Mouse (Mus musculus): ENCODE data around the gene Ulk1. TPM values are rescaled to one million over a fixed set of nuclear protein-coding genes. Genes with fewer than 3 reads are reported as not detected.

Gene Ulk1
- polyA plus RNA-seq, 1 experiment from 2014 or later, result 8.4 TPM

DNA sequence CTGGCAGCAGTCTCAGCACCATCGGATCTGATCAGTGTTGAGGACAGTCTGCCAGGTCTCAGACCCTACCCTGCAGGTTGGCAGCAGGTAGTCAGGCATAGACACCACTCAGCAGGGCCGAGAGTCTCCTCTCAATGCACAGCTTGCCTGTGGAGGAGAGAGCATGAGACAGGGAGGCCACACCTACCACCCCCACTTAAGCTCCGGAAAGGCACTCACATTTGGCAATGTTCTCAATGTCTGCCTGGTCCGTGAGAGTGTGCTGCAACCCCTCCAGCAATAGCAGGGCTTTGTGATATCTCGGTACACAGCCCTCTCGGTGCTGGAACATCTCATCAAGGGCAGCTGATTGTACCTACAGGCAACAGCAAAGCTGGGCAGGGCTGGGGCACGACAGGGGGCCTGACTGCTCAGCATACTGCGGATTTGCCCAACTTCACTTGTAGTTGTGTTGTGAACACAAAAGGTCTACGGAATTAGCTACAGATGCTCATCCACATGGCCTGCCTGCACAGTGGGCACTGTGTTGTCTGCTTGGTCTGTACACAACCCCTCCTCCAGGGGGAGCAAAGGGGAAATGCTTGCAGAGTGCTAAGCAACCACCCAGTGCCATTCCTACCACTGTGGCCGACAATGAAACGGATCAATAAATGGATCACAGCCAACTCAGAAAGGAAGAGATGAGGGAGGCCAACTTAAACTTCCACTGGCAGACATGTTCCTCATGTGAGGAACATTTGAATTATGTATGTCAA, 23.6 kb downstream of the Ulk1 start:
- Histone ChIP-seq H3K27ac (ENCODE audit: low read length) (no peak overlapping the region), H3K4me3 (ENCODE audit: low read length) (no peak overlapping the region), H3K4me1 (ENCODE audit: control insufficient read depth, insufficient read depth, low read length) (no peaks in the 10 kb centered on the region), H3K4me2 (ENCODE audit: low read depth, low read length) (no peak overlapping the region), H3K27me3 (replicated peaks; ENCODE audit: control insufficient read depth, insufficient read depth, low read length) (no peaks in the 10 kb centered on the region), H3K36me3 (ENCODE audit: control insufficient read depth, insufficient read depth, low read length) (peaks cover 26% of the 10 kb centered on the region), H3K9ac (ENCODE audit: low read depth, low read length) (no peak overlapping the region), H3K9me3 (ENCODE audit: control insufficient read depth, low read length) (no peaks in the 10 kb centered on the region)
- ATAC-seq, result peak; percentile 47
- WGBS, result 73% methylated on average over 11 of the region's 11 CpGs

DNA sequence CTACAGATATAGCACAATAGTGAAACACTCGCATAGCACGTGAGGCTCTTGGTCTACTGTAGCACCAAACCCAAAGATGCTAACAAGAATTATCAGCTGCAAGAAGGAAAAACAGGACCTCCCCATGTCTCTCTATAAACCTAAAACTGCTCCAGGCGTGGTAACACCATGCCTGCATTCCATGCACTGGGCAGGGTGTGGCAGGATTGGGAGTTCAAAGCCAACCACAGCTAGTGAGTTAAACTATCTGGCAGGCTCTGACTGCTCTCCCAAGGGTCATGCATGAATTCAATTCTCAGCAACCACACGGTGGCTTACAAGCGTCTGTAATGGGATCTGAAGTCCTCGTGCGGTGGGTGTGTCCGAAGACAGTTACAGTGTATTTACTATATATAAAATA, 26.7 kb downstream of the Ulk1 start:
- WGBS, result 66% methylated on average over 8 of the region's 8 CpGs
- 0 out of 2 replicates have a peak, but pooled peaks cover 9% of the 10 kb centered on the region for H3K4me1 ChIP-seq (ENCODE audit: control insufficient read depth, insufficient read depth, low read length)
- no peak overlapping the region for H3K9ac ChIP-seq (ENCODE audit: low read depth, low read length)
- no peak overlapping the region for H3K27ac ChIP-seq (ENCODE audit: low read length)
- no peak overlapping the region for H3K4me3 ChIP-seq (ENCODE audit: low read length)
- H3K4me2 ChIP-seq (ENCODE audit: low read depth, low read length), result no peak overlapping the region
- H3K9me3 ChIP-seq (ENCODE audit: control insufficient read depth, low read length), result no peaks in the 10 kb centered on the region
- no peak for ATAC-seq
- peaks cover 11% of the 10 kb centered on the region for H3K36me3 ChIP-seq (ENCODE audit: control insufficient read depth, insufficient read depth, low read length)
- H3K27me3 ChIP-seq (replicated peaks; ENCODE audit: control insufficient read depth, insufficient read depth, low read length), result no peaks in the 10 kb centered on the region

DNA sequence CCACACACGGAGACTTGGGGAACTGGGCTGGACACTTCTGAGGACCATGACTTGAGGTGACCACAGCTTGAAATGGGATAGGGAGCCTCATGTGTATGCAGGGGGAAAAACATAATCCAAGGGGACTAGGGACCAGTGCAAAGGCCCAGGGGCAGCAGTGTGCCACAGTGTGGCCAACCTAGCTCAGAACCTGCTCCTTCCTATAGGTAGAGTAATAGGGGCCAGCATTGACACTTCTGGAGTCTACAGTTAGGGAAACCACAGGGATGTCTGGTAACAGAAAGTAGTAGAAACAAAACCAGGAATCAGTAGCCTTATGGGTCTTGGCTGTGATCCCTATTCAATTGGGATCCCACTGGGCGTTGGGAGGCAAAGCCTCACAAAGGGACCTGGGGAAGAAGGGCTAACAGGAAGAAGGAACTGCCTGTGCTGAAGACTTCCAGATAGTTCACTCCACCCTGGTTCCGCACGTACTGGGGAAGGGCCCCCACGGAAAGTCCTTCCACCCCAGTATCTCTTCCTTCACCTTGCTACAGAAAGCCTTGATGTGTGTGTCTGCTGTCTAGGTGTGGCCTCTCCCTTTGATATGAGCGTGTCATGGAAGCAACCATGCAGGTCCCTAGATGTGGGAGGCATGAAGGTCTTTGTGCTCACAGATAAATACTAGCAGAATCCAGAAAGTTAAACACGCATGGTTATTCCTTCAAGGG, 28.2 kb downstream of the Ulk1 start:
- H3K9ac ChIP-seq (ENCODE audit: low read depth, low read length), result no peak overlapping the region
- 0 out of 2 replicates have a peak, but pooled peaks cover 9% of the 10 kb centered on the region for H3K4me1 ChIP-seq (ENCODE audit: control insufficient read depth, insufficient read depth, low read length)
- H3K27ac ChIP-seq (ENCODE audit: low read length), result no peak overlapping the region
- WGBS, result 85% methylated on average over 7 of the region's 7 CpGs
- ATAC-seq, result no peak; the same call in 1 of the 2 replicates
- H3K4me2 ChIP-seq (ENCODE audit: low read depth, low read length), result no peak overlapping the region
- 0 out of 2 replicates have a peak, but pooled peaks cover 6% of the 10 kb centered on the region for H3K36me3 ChIP-seq (ENCODE audit: control insufficient read depth, insufficient read depth, low read length)
- no peak overlapping the region for H3K4me3 ChIP-seq (ENCODE audit: low read length)
- H3K27me3 ChIP-seq (replicated peaks; ENCODE audit: control insufficient read depth, insufficient read depth, low read length), result no peaks in the 10 kb centered on the region
- no peaks in the 10 kb centered on the region for H3K9me3 ChIP-seq (ENCODE audit: control insufficient read depth, low read length)

DNA sequence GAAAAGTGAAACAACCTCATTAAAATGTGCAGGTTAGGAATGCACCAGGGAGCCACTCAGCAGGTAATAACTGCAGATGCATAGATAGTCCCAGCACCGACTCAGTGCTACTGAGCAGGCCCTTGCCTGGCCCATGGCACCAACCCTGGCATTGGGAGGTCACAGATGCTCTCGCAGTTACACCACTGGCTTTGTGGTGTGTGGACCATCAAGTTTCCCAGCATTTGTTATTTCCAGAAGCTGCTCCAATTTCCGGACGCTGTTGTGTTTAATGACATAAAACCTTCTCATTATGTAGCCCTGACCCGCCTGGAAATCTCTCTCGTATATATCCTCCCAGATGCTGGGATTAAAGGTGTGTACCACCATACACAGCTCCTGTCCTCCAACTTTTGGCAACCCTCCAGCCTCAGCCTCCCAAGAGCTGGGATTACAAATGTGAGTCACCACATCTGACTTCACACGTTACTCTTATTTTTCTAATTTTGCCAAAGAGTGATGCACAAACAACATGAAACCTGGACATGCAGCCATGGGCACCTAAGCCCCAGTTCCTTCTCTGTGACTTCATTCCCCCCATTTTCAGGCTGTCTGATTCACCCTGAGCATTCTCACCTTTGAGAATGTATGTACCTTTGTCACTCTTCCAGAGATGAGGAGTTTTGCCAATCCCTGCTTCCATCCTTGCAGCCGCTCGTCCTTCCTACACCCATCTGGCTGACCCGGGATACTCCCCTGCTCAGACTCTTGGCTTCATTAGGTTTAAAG, 29.0 kb downstream of the Ulk1 start:
- Histone ChIP-seq H3K4me1 (ENCODE audit: control insufficient read depth, insufficient read depth, low read length) (0 out of 2 replicates have a peak, but pooled peaks cover 9% of the 10 kb centered on the region), H3K4me2 (ENCODE audit: low read depth, low read length) (peak overlapping the region; percentile 87), H3K27ac (ENCODE audit: low read length) (peak overlapping the region; percentile 17), H3K4me3 (ENCODE audit: low read length) (peak overlapping the region; percentile 82), H3K27me3 (replicated peaks; ENCODE audit: control insufficient read depth, insufficient read depth, low read length) (no peaks in the 10 kb centered on the region), H3K36me3 (ENCODE audit: control insufficient read depth, insufficient read depth, low read length) (peaks cover 9% of the 10 kb centered on the region; the same call in 1 of the 2 replicates), H3K9ac (ENCODE audit: low read depth, low read length) (peak overlapping the region; percentile 88), H3K9me3 (ENCODE audit: control insufficient read depth, low read length) (no peaks in the 10 kb centered on the region)
- 55% methylated on average over 10 of the region's 10 CpGs for WGBS
- no peak; the same call in 1 of the 2 replicates for ATAC-seq

DNA sequence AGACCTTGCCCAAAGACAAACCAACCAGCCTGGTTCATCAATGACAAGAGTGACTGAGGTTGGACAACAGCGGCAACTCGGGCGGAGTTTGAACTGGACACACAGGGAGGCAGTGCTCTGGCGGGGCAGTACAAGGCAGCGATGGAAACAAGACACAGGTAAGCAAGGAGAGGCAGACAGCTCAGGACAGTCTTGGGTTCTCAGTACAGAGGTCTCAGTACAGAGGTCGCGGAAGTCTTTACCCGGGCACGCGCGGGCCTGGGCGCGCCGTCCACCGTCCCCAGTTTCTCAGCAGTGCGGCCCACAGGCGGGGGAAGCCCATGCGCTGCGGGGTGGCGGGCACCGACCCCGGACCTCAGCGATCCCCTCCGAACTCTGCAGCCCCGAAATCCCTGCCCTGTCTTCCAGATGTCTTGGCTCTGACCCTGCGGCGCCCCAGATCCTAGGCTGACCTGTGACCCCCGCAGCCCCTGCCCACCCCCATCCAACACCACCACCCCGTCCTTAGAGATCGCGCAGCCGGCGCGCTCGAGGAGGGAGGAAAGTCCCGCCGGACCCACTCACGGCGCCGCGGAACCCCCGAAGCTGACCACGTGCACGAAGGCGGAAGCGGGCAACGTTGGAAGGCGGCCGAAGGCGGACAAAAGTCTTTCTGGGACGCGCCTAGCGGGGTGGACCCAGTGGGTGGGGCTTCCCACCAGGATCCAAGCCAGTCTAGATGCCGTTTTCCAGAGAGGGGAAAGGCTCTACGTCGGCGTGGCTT, 29.7 kb downstream of the Ulk1 start, which contains the start of gene Pus1:
Gene Pus1, minus strand, starts transcription at position 662 of the 763 bp plus-strand sequence.
- H3K4me1 ChIP-seq (ENCODE audit: control insufficient read depth, insufficient read depth, low read length), result 0 out of 2 replicates have a peak, but pooled peaks cover 9% of the 10 kb centered on the region
- no peaks in the 10 kb centered on the region for H3K9me3 ChIP-seq (ENCODE audit: control insufficient read depth, low read length)
- H3K36me3 ChIP-seq (ENCODE audit: control insufficient read depth, insufficient read depth, low read length), result peaks cover 13% of the 10 kb centered on the region; the same call in 1 of the 2 replicates
- H3K4me2 ChIP-seq (ENCODE audit: low read depth, low read length), result peak within 1 kb of the TSS; percentile 87
- H3K27me3 ChIP-seq (replicated peaks; ENCODE audit: control insufficient read depth, insufficient read depth, low read length), result no peaks in the 10 kb centered on the region
- peak within 1 kb of the TSS; percentile 88 for H3K9ac ChIP-seq (ENCODE audit: low read depth, low read length)
- WGBS, result under 1% methylated on average over 57 of the region's 57 CpGs
- peak within 1 kb of the TSS; percentile 50 for H3K27ac ChIP-seq (ENCODE audit: low read length)
- peak; percentile 90 for ATAC-seq
- H3K4me3 ChIP-seq (ENCODE audit: low read length), result peak within 1 kb of the TSS; percentile 82

DNA sequence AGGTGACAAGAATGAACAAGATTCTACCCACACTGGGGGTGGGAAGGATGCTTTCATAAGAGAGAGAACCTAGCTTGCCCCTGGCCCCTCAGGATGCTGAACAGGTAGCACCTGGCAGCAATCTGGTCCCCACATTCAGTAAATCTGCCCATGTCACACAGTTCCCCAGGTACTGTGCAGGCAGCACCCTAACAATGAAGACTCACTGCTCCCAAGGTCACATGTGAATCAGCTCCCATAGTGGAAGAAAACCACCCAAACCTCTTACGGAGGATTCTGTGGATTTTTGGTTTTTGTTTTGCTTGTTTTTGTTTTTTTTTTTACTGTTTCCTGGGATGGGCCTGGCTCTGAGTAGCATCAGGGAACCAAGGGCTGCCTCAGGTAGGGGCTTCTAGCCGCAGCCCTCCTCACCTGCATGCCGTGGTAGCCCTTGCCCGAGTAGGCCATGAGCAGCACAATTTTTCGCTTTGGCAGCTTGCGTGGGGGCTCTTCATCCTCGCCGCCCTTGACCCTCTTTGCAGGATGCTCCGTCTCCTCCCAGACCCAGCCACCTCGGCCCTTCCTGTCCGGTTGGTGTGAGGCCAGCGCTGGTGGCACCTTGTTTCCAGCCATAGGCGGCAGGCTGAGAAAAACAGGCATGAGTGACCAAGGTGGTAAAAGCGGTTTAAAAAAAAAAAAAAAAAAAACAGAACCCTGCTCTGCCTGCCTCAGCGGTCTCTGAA, 30.5 kb downstream of the Ulk1 start:
- Histone ChIP-seq H3K27me3 (replicated peaks; ENCODE audit: control insufficient read depth, insufficient read depth, low read length) (no peaks in the 10 kb centered on the region), H3K4me3 (ENCODE audit: low read length) (peak overlapping the region; percentile 82), H3K4me2 (ENCODE audit: low read depth, low read length) (peak overlapping the region; percentile 87), H3K4me1 (ENCODE audit: control insufficient read depth, insufficient read depth, low read length) (peaks cover 11% of the 10 kb centered on the region; the same call in 1 of the 2 replicates), H3K36me3 (ENCODE audit: control insufficient read depth, insufficient read depth, low read length) (peaks cover 20% of the 10 kb centered on the region), H3K9ac (ENCODE audit: low read depth, low read length) (peak overlapping the region; percentile 88), H3K27ac (ENCODE audit: low read length) (no peak overlapping the region), H3K9me3 (ENCODE audit: control insufficient read depth, low read length) (no peaks in the 10 kb centered on the region)
- WGBS, result 13% methylated on average over 15 of the region's 15 CpGs
- ATAC-seq, result no peak

DNA sequence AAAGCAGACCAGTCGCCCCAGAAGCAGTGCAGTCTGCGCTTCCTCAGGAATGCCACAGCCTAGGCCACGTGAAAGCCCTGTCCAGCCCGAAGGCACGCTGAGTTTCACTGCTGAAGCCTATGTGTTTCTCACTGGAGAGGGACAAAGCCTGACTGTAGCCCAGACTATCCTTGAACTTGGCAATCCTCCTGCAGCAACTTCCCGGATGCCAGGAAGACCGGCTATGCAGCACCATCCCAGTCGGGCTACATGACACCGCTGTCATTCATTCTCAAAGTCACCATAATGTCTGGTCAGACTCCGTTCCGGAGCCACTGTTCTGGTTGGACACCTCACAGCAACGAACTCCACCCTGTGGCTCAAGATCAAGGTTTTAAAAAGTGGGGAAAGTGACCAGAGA, 31.6 kb downstream of the Ulk1 start:
- no peak overlapping the region for H3K27ac ChIP-seq (ENCODE audit: low read length)
- H3K9me3 ChIP-seq (ENCODE audit: control insufficient read depth, low read length), result no peaks in the 10 kb centered on the region
- H3K4me1 ChIP-seq (ENCODE audit: control insufficient read depth, insufficient read depth, low read length), result peaks cover 12% of the 10 kb centered on the region; the same call in 1 of the 2 replicates
- no peak overlapping the region for H3K4me2 ChIP-seq (ENCODE audit: low read depth, low read length)
- whole genome bisulfite sequencing, result 89% methylated on average over 12 of the region's 12 CpGs
- no peak for ATAC-seq
- H3K36me3 ChIP-seq (ENCODE audit: control insufficient read depth, insufficient read depth, low read length), result peaks cover 31% of the 10 kb centered on the region
- H3K4me3 ChIP-seq (ENCODE audit: low read length), result no peak overlapping the region
- H3K9ac ChIP-seq (ENCODE audit: low read depth, low read length), result no peak overlapping the region
- H3K27me3 ChIP-seq (replicated peaks; ENCODE audit: control insufficient read depth, insufficient read depth, low read length), result no peaks in the 10 kb centered on the region

DNA sequence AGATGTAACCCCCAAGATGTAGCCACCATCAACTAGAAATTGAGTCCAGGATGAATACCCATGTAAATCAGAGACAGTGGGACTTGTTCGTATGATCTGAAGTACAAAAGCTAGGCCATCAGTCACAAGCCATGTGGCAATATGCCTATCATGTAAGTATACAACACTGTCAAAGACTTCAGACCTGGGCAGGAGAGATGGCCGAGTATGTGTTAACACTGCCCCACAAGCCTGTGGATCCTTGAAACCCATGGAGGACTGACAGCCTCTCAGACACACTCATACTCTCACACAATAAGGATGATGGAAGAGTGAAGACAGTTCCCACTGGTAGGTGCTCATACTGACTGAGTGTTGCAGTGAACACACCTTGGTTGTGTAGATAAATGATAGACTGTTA, 33.8 kb downstream of the Ulk1 start:
- no peaks in the 10 kb centered on the region for H3K9me3 ChIP-seq (ENCODE audit: control insufficient read depth, low read length)
- H3K4me1 ChIP-seq (ENCODE audit: control insufficient read depth, insufficient read depth, low read length), result peaks cover 12% of the 10 kb centered on the region; the same call in 1 of the 2 replicates
- no peaks in the 10 kb centered on the region for H3K27me3 ChIP-seq (replicated peaks; ENCODE audit: control insufficient read depth, insufficient read depth, low read length)
- no peak overlapping the region for H3K27ac ChIP-seq (ENCODE audit: low read length)
- no peak for ATAC-seq
- H3K36me3 ChIP-seq (ENCODE audit: control insufficient read depth, insufficient read depth, low read length), result peaks cover 31% of the 10 kb centered on the region
- H3K9ac ChIP-seq (ENCODE audit: low read depth, low read length), result no peak overlapping the region
- H3K4me2 ChIP-seq (ENCODE audit: low read depth, low read length), result no peak overlapping the region
- no peak overlapping the region for H3K4me3 ChIP-seq (ENCODE audit: low read length)
- WGBS, result 87% methylated on average over 2 of the region's 2 CpGs

Measured in intestine, embryonic 16.5 days (tissue).